Mouse (Mus musculus) urinary bladder, postnatal 14 days (tissue): ENCODE results near the gene Pigk.

Experiments used
- DNase-seq: peaks from one replicate; pipeline ENCODE4 v3.0.0; 2021; ENCODE audit warnings: low spot score

Pigk gene

GRCm38 (mm10) chr3:152936313-152936712 is 222.4 kb downstream of the Pigk start:
- no peak for DNase-seq

GRCm38 (mm10) chr3:152941671-152942070 is 227.8 kb downstream of the Pigk start:
- no peak for DNase-seq

GRCm38 (mm10) chr3:152942985-152943384 is 229.1 kb downstream of the Pigk start:
- no peak for DNase-seq

GRCm38 (mm10) chr3:152944766-152945165 is 230.9 kb downstream of the Pigk start:
- no peak for DNase-seq

- no peak for DNase-seq
Measured at GRCm38 (mm10) chr3:152947031-152947640, 233.2 kb downstream of the Pigk start.

- no peak for DNase-seq
Measured at GRCm38 (mm10) chr3:152948556-152948955, 234.7 kb downstream of the Pigk start.

- DNase-seq: no peak
Measured at GRCm38 (mm10) chr3:152949233-152949777, 235.4 kb downstream of the Pigk start.

GRCm38 (mm10) chr3:152950299-152950698 is 236.4 kb downstream of the Pigk start:
- no peak for DNase-seq

GRCm38 (mm10) chr3:152950914-152951313 is 237.0 kb downstream of the Pigk start:
- DNase-seq: no peak

GRCm38 (mm10) chr3:152951634-152952545 is 238.0 kb downstream of the Pigk start:
- no peak for DNase-seq

- DNase-seq: no peak
Measured at GRCm38 (mm10) chr3:152956038-152956437, 242.1 kb downstream of the Pigk start.

- no peak for DNase-seq
Measured at GRCm38 (mm10) chr3:152956771-152957170, 242.9 kb downstream of the Pigk start.

GRCm38 (mm10) chr3:152958358-152959150 is 244.7 kb downstream of the Pigk start:
- DNase-seq: peak; percentile 30

GRCm38 (mm10) chr3:152961855-152962376 is 248.0 kb downstream of the Pigk start:
- DNase-seq: no peak

GRCm38 (mm10) chr3:152969774-152970347 is 256.0 kb downstream of the Pigk start:
- DNase-seq: no peak

- DNase-seq: no peak
Measured at GRCm38 (mm10) chr3:152971373-152971772, 257.5 kb downstream of the Pigk start.

- DNase-seq: no peak
Measured at GRCm38 (mm10) chr3:152979481-152980092, 265.7 kb downstream of the Pigk start.

- DNase-seq: no peak
Measured at GRCm38 (mm10) chr3:152980431-152980830, 266.5 kb downstream of the Pigk start.

GRCm38 (mm10) chr3:152980978-152981974 is 267.4 kb downstream of the Pigk start:
- no peak for DNase-seq

- no peak for DNase-seq
Measured at GRCm38 (mm10) chr3:152981988-152982387, 268.1 kb downstream of the Pigk start, which contains the start of gene St6galnac5. Gene St6galnac5 (minus strand): TSS chr3:152982246.
